Mouse (Mus musculus) liver, adult 2 months (tissue): ENCODE measurements around the gene Rcbtb2.

ENCODE experiments used
- CTCF ChIP-seq: fragments of 200-500 bp; IDR thresholded peaks from 2 replicates; pipeline ENCODE4 v1.5.1; 2011; ENCODE audit warnings: low read depth, low read length, control low read depth
- POLR2A ChIP-seq: fragments of 200-500 bp; IDR thresholded peaks from 2 replicates; pipeline ENCODE4 v1.6.1; 2011; ENCODE audit warnings: low read length, control low read depth; ENCODE audit not compliant: insufficient read depth; ENCODE audit errors: extremely low read depth

DNA sequence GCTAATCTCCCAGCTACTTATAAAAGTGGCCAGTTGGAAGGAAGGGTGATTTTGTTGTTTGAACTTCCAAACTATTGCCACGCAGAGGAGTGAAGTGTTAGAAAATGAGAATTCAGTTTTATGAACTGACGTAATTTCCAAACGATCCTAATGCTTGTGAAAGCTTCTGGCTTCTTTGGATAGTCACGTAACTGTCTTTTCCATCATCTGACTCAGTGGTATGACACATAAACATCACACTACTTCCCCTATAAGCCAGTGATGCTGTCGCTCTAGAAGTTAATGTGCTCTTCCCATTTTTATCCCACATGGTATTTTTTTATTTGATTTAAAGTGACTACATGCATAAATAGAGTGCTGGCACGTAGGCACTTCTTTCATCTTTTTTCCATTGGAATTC, 45.8 kb downstream of the Rcbtb2 start:
- TF ChIP-seq CTCF (no peak), POLR2A (no peak)
